Mouse (Mus musculus) G1E (cell line): ENCODE data around the gene Plcxd2.

Experiments
- CTCF ChIP-seq: IDR thresholded peaks from 2 replicates; pipeline ENCODE4 v1.5.1; 2012; ENCODE audit warnings: low read depth, low read length, inconsistent platforms, mixed read lengths
- GATA1 ChIP-seq: IDR thresholded peaks from 2 replicates; pipeline ENCODE4 v1.6.1; 2012; ENCODE audit warnings: borderline replicate concordance, low read length, inconsistent platforms, mixed read lengths
- TAL1 ChIP-seq: conservative IDR thresholded peaks from 2 replicates; pipeline ENCODE4 v1.6.1; 2012; ENCODE audit warnings: low read depth, low read length, inconsistent platforms, mixed read lengths

GRCm38 (mm10) chr16:45940701-45941100, 69.3 kb downstream of the Plcxd2 start:
- TF ChIP-seq CTCF (no peak), GATA1 (no peak), TAL1 (no peak)
